Mouse (Mus musculus) midbrain, embryonic 12.5 days (tissue): Measurements from ENCODE around the gene Sh3rf3. TPM values are rescaled to one million over a fixed set of nuclear protein-coding genes. Genes with fewer than 3 reads are reported as not detected.
A peak's percentile ranks its signal among the peaks of the same experiment; 100 is the strongest.

ENCODE experiments used
- ATAC-seq: fragments of 200-750 bp; cut with Nextera tagmentation; 2 replicates; pipeline ENCODE4 v1.8.0; 2017; ENCODE audit warnings: low read depth, moderate TSS enrichment, moderate library complexity; ENCODE audit not compliant: low FRiP score
- H3K27ac ChIP-seq: fragments of 300-500 bp; sonication (generic); replicated peaks from 2 replicates; pipeline ENCODE4 v1.5.1; 2016; ENCODE audit warnings: mild to moderate bottlenecking
- H3K27me3 ChIP-seq: fragments of 300-500 bp; sonication (generic); 2 replicates; pipeline ENCODE4 v1.6.1; 2016; ENCODE audit warnings: mild to moderate bottlenecking
- H3K36me3 ChIP-seq: fragments of 300-500 bp; sonication (generic); 2 replicates; pipeline ENCODE4 v1.6.1; 2016
- H3K4me1 ChIP-seq: fragments of 300-500 bp; sonication (generic); 2 replicates; pipeline ENCODE4 v1.6.1; 2016
- H3K4me2 ChIP-seq: fragments of 300-500 bp; sonication (generic); replicated peaks from 2 replicates; pipeline ENCODE4 v1.6.1; 2016; ENCODE audit warnings: mild to moderate bottlenecking, moderate library complexity
- H3K4me3 ChIP-seq: fragments of 300-500 bp; sonication (generic); 2 replicates; pipeline ENCODE4 v1.5.1; 2016; ENCODE audit warnings: mild to moderate bottlenecking
- H3K9ac ChIP-seq: fragments of 300-500 bp; sonication (generic); replicated peaks from 2 replicates; pipeline ENCODE4 v1.6.1; 2016; ENCODE audit warnings: mild to moderate bottlenecking, moderate library complexity
- H3K9me3 ChIP-seq: fragments of 300-500 bp; sonication (generic); 2 replicates; pipeline ENCODE4 v1.6.1; 2016; ENCODE audit warnings: mild to moderate bottlenecking
- WGBS: fragments of 180-500 bp; shearing (Covaris S2); methylation state at CpG from one replicate; pipeline ENCODE4 v1.1.7; 2016; 5-methylcytosine and 5-hydroxymethylcytosine counted together
- polyA plus RNA-seq: library from polyadenylated mRNA; unstranded; fragments of >200 nt; fragmentation: Nextera tagmentation; extraction: Ambion mirVana; gene quantifications from 2 replicates; pipeline ENCODE4 v1.2.1, GENCODE M21; 2016

The Sh3rf3 gene
- polyA plus RNA-seq, 1 experiment from 2014 or later, result 0.97 TPM

DNA sequence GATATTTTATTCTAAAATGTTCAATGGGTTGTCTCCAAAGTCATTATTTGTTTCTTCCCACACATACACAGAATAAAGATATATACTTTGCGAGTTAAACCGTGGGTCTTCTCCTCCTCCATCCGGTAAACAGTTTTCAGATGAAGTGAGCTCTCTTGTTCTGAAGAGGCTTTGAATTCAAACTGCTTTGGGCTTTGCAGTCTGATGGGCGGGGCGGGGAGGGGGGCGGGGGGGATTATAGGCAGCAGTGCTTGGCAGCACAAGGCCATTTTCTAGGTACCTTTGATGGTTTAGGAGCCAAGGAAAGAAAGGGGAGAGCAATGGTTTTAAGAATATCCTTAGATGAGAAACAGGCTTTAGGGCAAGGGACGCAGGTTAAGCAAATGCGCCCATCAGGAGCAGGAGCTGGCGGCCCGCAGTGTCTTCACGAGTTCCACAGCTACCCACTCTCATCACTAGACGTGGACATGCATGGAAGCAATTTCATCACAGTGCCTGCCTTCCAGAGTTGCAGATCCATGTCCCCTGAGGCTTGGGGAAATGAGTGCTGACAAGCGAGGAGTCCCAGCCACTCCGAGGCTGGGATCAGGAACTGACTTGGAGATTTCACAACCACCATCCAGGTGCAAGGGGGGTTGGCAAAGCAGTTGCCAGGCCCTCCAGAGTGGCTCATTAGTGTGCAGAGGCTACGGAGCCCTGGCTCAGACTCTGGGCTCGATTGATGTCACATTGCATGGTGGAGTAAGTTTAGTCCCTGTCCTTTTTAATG, 77.7 kb downstream of the Sh3rf3 start:
- no peaks in the 10 kb centered on the region for H3K36me3 ChIP-seq
- ATAC-seq, result 0 out of 2 replicates have a peak, but pooled peaks have one; percentile 34

DNA sequence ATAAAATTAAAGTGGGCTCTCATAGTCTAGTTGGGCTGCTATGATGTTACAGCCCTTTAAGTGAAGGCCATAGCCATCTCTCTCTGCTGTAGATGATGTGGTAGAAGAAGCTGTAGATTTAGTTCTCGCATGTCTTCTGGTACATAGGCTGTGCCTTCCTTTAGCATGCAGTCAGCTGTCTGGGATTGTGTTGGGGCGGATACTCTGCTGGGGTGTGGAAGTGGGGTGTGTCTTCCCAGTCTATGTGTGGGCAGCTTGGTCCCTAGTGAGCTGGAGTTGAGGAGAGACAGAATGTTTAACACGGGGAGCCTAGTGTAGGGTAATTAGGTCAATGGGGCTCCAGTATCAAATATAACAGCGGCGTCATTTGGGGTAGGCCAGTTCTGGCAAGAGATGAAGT, 82.3 kb downstream of the Sh3rf3 start:
- Histone ChIP-seq H3K27ac (no peak overlapping the region), H3K4me2 (no peak overlapping the region), H3K4me3 (no peak overlapping the region), H3K4me1 (peaks cover 14% of the 10 kb centered on the region), H3K27me3 (peaks cover 4% of the 10 kb centered on the region; the same call in 1 of the 2 replicates), H3K9me3 (no peaks in the 10 kb centered on the region), H3K9ac (no peak overlapping the region), H3K36me3 (no peaks in the 10 kb centered on the region)
- WGBS, result 93% methylated on average over 5 of the region's 5 CpGs
- no peak for ATAC-seq

More for the DNA sequence above, 77.7 kb downstream of the Sh3rf3 start:
- Histone ChIP-seq H3K9ac (no peak overlapping the region), H3K4me1 (peaks cover 11% of the 10 kb centered on the region), H3K4me3 (no peak overlapping the region), H3K9me3 (no peaks in the 10 kb centered on the region), H3K27me3 (peaks cover 8% of the 10 kb centered on the region; the same call in 1 of the 2 replicates), H3K4me2 (no peak overlapping the region), H3K27ac (no peak overlapping the region)
- WGBS, result 27% methylated on average over 16 of the region's 16 CpGs

DNA sequence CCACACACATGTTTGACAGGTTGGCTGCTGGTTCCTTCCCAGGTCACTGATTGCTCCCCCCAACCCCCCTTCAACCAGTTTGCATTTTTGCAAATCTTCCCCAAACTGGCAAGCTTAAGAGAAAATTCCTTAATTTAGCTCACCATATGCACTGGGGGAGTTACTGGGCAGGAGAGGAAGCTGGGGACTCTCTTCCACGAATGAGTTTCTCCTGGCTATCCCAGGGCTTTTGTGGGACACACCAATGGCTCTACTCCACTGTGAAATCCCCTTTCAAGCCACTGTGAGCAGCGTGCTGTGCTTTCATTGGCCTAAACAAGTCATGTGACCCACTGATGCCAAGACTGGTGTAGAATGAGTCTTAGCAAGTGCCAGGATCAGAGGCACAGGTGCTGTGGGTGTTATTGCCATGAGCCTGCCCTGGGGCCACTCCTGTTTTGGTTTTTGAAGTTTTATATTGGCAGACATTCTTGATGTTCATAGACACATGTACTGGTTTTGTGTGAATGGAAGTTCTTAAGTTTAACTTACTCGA, 83.9 kb downstream of the Sh3rf3 start:
- Histone ChIP-seq H3K27me3 (peaks cover 4% of the 10 kb centered on the region; the same call in 1 of the 2 replicates), H3K4me3 (no peak overlapping the region), H3K27ac (no peak overlapping the region), H3K36me3 (no peaks in the 10 kb centered on the region), H3K9ac (no peak overlapping the region), H3K9me3 (no peaks in the 10 kb centered on the region), H3K4me2 (no peak overlapping the region), H3K4me1 (peaks cover 5% of the 10 kb centered on the region; the same call in 1 of the 2 replicates)
- WGBS, result 68% methylated on average over 3 of the region's 3 CpGs
- no peak for ATAC-seq

DNA sequence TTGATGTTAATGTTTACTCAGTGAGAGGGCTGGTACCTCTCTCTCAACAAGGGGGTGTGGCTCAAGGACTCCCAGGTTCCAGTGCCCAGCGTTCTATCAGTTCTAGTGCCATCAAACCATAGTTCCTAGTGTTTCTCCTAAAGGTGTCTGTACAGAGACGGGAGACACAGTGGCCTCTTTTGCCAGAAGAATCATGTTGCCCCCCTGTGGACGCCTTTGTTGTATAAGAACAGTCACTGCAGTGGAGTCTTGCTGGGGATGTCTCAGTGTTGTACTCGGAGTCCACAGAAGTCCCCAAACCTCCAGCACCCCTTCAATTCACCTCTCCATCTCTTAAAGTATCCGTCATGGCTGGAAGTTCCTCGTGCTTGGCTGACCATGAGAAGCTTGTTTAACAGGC, 92.1 kb downstream of the Sh3rf3 start:
- H3K36me3 ChIP-seq, result no peaks in the 10 kb centered on the region
- no peaks in the 10 kb centered on the region for H3K9me3 ChIP-seq
- WGBS, result 37% methylated on average over 6 of the region's 6 CpGs
- H3K4me1 ChIP-seq, result peaks cover 12% of the 10 kb centered on the region; the same call in 1 of the 2 replicates
- ATAC-seq, result no peak
- no peak overlapping the region for H3K27ac ChIP-seq
- H3K4me3 ChIP-seq, result no peak overlapping the region
- H3K4me2 ChIP-seq, result no peak overlapping the region
- no peak overlapping the region for H3K9ac ChIP-seq
- H3K27me3 ChIP-seq, result peaks cover 6% of the 10 kb centered on the region; the same call in 1 of the 2 replicates

DNA sequence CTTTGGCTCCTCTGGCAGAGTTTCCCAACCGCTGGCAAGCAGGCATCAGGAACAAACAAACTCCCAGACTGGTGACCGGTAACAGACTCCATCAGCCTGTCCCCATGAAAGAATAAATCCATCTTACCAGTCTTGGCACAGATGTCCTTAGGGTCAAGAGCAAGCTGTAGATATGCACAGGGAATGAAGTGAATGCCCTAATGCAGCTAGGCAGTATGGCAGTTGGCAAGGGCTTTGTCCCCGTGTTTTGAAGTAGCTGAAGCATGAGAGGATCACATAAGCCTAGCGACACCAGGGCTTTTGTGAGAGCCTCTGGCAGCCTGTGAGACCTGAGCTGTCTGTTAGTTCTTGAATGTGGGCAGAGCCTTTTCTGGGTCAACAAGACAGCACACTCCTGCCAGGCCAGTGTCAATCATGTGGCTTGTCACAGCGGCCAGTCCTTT, 93.9 kb downstream of the Sh3rf3 start:
- peaks cover 6% of the 10 kb centered on the region; the same call in 1 of the 2 replicates for H3K27me3 ChIP-seq
- no peak overlapping the region for H3K9ac ChIP-seq
- H3K27ac ChIP-seq, result no peak overlapping the region
- 52% methylated on average over 5 of the region's 5 CpGs for WGBS
- H3K4me2 ChIP-seq, result no peak overlapping the region
- H3K4me1 ChIP-seq, result peaks cover 12% of the 10 kb centered on the region; the same call in 1 of the 2 replicates
- H3K4me3 ChIP-seq, result no peak overlapping the region
- ATAC-seq, result peak; percentile 19; the same call in 1 of the 2 replicates
- H3K9me3 ChIP-seq, result no peaks in the 10 kb centered on the region
- no peaks in the 10 kb centered on the region for H3K36me3 ChIP-seq

DNA sequence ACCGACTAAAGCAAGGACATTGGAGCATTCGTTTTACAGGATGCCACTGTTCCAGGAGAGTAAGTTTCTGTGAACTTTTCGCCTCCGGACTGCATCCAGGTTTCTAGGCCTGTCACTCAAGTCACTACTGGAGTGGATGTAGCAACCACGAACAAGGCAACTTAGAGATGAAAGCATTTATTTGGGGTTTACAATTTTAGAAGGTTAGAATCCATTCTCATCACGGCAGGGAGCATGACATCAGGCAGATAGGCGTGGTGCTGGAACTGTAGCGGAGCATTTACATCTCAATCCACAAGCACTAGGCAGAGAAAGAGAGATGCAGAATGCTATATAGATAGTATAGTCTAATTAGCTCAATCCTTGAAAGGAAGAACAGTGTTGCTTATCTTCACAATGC, 95.3 kb downstream of the Sh3rf3 start:
- no peak overlapping the region for H3K4me3 ChIP-seq
- H3K4me1 ChIP-seq, result peaks cover 12% of the 10 kb centered on the region; the same call in 1 of the 2 replicates
- H3K36me3 ChIP-seq, result no peaks in the 10 kb centered on the region
- H3K27ac ChIP-seq, result no peak overlapping the region
- H3K27me3 ChIP-seq, result peaks cover 6% of the 10 kb centered on the region; the same call in 1 of the 2 replicates
- no peak for ATAC-seq
- H3K9me3 ChIP-seq, result no peaks in the 10 kb centered on the region
- no peak overlapping the region for H3K9ac ChIP-seq
- no peak overlapping the region for H3K4me2 ChIP-seq
- WGBS, result 81% methylated on average over 8 of the region's 8 CpGs

DNA sequence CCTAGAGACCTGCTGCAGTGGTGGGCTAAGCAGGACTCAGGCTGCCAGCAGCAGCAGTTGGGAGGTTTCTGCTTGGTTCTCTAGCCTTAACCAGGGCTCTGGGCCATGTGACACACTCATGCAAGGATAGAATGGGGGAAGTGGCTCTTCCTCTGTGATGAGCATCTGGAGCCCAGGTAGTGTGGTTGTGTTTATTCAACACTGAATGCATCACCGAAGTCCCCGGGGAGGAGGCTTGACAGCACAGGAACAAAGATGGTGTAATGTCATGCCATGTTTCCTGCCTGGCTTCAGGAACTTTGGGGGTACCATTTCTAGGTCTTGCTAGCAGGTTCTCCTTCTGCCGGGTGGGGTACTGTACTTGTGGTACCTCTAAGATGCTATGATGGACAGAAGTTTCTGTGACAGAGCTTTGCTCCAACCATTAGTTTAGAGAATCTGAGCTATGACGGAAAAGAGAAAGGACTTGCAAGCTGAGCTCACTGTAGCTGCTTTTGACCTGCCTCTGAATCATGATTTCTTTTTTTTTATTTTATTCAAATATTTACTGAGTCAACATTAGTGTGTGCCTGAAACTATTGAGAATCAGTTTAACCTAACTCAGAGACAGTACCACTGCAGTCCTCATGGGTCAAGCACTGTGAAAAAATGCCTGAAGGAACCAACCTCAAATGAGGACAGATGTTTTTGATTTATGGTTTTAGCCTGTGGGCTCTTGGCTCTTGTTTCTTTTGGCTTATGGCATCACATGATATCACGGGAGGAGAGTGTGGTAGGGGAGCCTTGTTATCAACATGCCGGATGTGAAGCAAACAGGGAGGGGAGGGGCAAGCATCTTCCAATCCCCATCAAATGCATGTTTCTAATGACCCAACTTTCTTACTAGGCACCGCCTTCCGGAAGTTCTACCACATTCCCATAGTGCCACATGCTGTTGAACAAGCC, 102.4 kb downstream of the Sh3rf3 start:
- no peak overlapping the region for H3K4me2 ChIP-seq
- no peaks in the 10 kb centered on the region for H3K36me3 ChIP-seq
- WGBS, result 92% methylated on average over 8 of the region's 8 CpGs
- H3K4me3 ChIP-seq, result no peak overlapping the region
- H3K27me3 ChIP-seq, result no peaks in the 10 kb centered on the region
- H3K4me1 ChIP-seq, result no peaks in the 10 kb centered on the region
- H3K9ac ChIP-seq, result no peak overlapping the region
- H3K9me3 ChIP-seq, result no peaks in the 10 kb centered on the region
- ATAC-seq, result no peak
- H3K27ac ChIP-seq, result no peak overlapping the region

DNA sequence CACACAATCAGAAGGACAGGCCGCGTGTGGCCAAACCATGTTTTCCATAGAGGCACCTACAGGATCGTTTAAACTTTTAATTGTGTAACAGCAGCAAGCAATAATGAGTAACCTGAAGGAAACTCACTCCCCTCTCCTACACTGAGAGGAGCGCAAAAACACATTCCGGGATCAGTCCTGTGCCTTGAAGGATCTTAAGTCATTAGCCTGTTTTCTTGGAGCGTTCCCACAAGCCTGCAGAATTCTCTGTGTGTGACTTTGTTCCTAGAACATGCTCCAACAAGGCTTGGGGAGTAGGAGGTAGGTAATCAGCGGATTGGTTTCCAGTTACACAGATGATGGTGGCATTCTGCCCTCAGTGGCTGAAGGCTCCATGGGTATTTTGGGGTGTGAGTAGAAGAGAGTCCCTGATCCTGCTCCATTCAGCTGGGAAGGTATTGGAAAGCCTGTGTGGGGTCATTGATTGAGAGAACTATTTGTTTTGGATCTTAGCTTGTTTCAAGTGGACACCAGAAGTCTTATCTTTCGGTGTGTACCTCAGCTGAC, 108.6 kb downstream of the Sh3rf3 start:
- Histone ChIP-seq H3K4me1 (no peaks in the 10 kb centered on the region), H3K4me3 (no peak overlapping the region), H3K27me3 (no peaks in the 10 kb centered on the region), H3K4me2 (no peak overlapping the region), H3K27ac (no peak overlapping the region), H3K36me3 (no peaks in the 10 kb centered on the region), H3K9ac (no peak overlapping the region), H3K9me3 (no peaks in the 10 kb centered on the region)
- WGBS, result 96% methylated on average over 8 of the region's 8 CpGs
- ATAC-seq, result no peak

DNA sequence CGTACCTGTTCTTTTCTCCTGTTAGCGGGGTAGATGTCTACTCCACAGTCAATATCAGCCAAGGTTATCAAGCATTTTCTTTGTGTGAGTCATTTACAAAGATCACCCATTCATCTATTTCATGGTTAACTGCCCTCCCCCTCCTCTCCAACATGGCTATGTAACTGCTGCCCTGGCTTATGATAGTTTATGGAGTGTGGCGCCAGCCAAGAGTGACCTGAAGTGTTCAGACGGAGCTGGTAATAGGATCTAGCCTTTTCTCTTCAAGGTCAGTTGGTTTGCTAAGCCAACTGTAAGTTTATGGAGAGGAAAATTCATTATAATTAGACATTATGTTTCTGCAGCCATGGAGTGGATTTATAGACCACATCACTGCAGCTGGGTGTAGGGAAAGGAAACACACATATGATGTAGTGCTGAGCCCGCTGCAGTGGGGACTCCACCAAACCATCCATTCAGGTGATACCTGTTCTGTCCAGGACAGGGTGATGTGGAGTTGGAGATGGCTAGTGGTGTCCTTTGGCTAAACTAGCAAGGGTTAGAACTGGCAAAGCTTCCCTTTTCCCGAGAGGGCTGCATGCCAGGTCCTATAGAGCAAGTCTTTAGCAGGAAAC, 109.2 kb downstream of the Sh3rf3 start:
- H3K4me2 ChIP-seq, result no peak overlapping the region
- H3K36me3 ChIP-seq, result no peaks in the 10 kb centered on the region
- WGBS, result 92% methylated on average over 6 of the region's 6 CpGs
- no peak overlapping the region for H3K4me3 ChIP-seq
- no peak overlapping the region for H3K27ac ChIP-seq
- no peak for ATAC-seq
- no peak overlapping the region for H3K9ac ChIP-seq
- no peaks in the 10 kb centered on the region for H3K27me3 ChIP-seq
- H3K9me3 ChIP-seq, result no peaks in the 10 kb centered on the region
- no peaks in the 10 kb centered on the region for H3K4me1 ChIP-seq

DNA sequence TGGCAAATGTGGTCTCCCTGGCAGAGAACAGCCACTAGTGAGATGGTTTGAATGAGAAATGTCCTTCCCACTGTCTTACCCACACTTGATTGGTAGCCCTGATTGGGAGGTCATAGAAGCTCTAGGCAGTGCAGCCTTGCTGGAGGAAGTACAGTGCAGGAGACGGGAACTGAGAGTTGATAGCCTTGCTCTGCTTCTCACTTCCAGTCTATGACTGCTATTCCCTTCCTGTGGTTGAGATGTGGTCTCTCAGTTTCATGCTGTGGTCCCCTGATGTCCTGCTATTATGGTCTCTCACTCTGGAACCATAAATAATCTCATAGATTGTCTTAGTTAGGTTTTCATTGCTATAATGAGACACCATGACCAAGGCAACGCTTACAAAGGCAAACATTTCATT, 109.8 kb downstream of the Sh3rf3 start:
- ATAC-seq, result no peak
- Histone ChIP-seq H3K9me3 (no peaks in the 10 kb centered on the region), H3K9ac (no peak overlapping the region), H3K4me1 (no peaks in the 10 kb centered on the region), H3K36me3 (no peaks in the 10 kb centered on the region), H3K4me3 (no peak overlapping the region), H3K4me2 (no peak overlapping the region), H3K27ac (no peak overlapping the region), H3K27me3 (no peaks in the 10 kb centered on the region)
- 81% methylated on average over 2 of the region's 2 CpGs for WGBS

DNA sequence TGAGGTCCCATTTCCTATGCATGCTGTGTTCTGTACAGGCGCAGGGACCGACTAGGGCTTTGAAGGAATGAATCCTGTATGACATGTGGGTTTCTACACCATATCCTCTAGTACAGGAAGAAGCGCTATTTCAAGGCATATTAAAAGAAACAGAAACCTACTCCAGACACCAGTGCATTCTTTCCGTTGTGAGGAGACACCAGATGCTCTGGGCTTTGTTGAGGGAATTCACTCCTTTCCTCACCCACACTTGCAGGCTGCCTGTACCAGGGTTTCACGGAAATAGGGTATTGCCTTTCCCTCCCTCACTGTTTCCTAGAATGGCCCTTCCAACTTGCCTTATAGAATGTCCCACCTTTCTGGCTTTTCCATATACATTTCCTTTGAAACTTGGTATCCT, 113.4 kb downstream of the Sh3rf3 start:
- H3K4me3 ChIP-seq, result no peak overlapping the region
- WGBS, result 85% methylated on average over 5 of the region's 5 CpGs
- no peaks in the 10 kb centered on the region for H3K36me3 ChIP-seq
- no peak overlapping the region for H3K9ac ChIP-seq
- no peaks in the 10 kb centered on the region for H3K9me3 ChIP-seq
- H3K4me1 ChIP-seq, result peaks cover under 1% of the 10 kb centered on the region; the same call in 1 of the 2 replicates
- no peak for ATAC-seq
- no peak overlapping the region for H3K4me2 ChIP-seq
- no peaks in the 10 kb centered on the region for H3K27me3 ChIP-seq
- no peak overlapping the region for H3K27ac ChIP-seq
